Mouse (Mus musculus) forebrain, embryonic 13.5 days (tissue): ENCODE data around the gene Hsp90aa1. TPM values are rescaled to one million over a fixed set of nuclear protein-coding genes. Genes with fewer than 3 reads are reported as not detected.
"Not testable (repeated sequence)": the region's sequence is repeated elsewhere in the genome, so short reads cannot be mapped to it uniquely, and the experiment has no call there.

Experiments used
- ATAC-seq: fragments of 200-750 bp; cut with Nextera tagmentation; 2 replicates; pipeline ENCODE4 v1.8.0; 2017
- H3K27ac ChIP-seq: fragments of 300-500 bp; sonication (generic); 2 replicates; pipeline ENCODE4 v1.5.1; 2015; ENCODE audit warnings: inconsistent platforms, mild to moderate bottlenecking, moderate library complexity
- H3K27me3 ChIP-seq: fragments of 300-500 bp; sonication (generic); 2 replicates; pipeline ENCODE4 v1.6.1; 2015; ENCODE audit warnings: mild to moderate bottlenecking, inconsistent platforms
- H3K36me3 ChIP-seq: fragments of 300-500 bp; sonication (generic); 2 replicates; pipeline ENCODE4 v1.6.1; 2015; ENCODE audit warnings: mild to moderate bottlenecking, inconsistent platforms; ENCODE audit not compliant: poor library complexity, severe bottlenecking
- H3K4me1 ChIP-seq: fragments of 300-500 bp; sonication (generic); 2 replicates; pipeline ENCODE4 v1.6.1; 2015; ENCODE audit warnings: inconsistent platforms
- H3K4me2 ChIP-seq: fragments of 300-500 bp; sonication (generic); 2 replicates; pipeline ENCODE4 v1.6.1; 2015; ENCODE audit warnings: inconsistent platforms, mild to moderate bottlenecking, moderate library complexity
- H3K4me3 ChIP-seq: fragments of 300-500 bp; sonication (generic); 2 replicates; pipeline ENCODE4 v1.5.1; 2015; ENCODE audit warnings: mild to moderate bottlenecking, inconsistent platforms
- H3K9ac ChIP-seq: fragments of 300-500 bp; sonication (generic); 2 replicates; pipeline ENCODE4 v1.6.1; 2015; ENCODE audit warnings: mild to moderate bottlenecking, inconsistent platforms
- H3K9me3 ChIP-seq: fragments of 300-500 bp; sonication (generic); replicated peaks from 2 replicates; pipeline ENCODE4 v1.6.1; 2016; ENCODE audit warnings: inconsistent platforms
- WGBS: fragments of 180-500 bp; shearing (Covaris S2); methylation state at CpG from one replicate; pipeline ENCODE4 v1.1.7; 2015; 5-methylcytosine and 5-hydroxymethylcytosine counted together
- polyA plus RNA-seq: library from polyadenylated mRNA; unstranded; fragments of >200 nt; fragmentation: Nextera tagmentation; extraction: Ambion mirVana; gene quantifications from 2 replicates; pipeline ENCODE4 v1.2.1, GENCODE M21; 2015

Gene Hsp90aa1
- polyA plus RNA-seq, 1 experiment from 2014 or later: 1,490 TPM

- Histone ChIP-seq H3K9ac (no peak overlapping the region), H3K4me3 (no peak overlapping the region), H3K4me2 (no peak overlapping the region), H3K9me3 (0 out of 2 replicates have a peak, but pooled peaks cover 3% of the 10 kb centered on the region), H3K27me3 (no peaks in the 10 kb centered on the region), H3K27ac (no peak overlapping the region), H3K4me1 (no peaks in the 10 kb centered on the region), H3K36me3 (no peaks in the 10 kb centered on the region)
- ATAC-seq: no peak
- WGBS: 94% methylated on average over 6 of the region's 6 CpGs
These were observed 11.3 kb upstream of the Hsp90aa1 start for GRCm38 (mm10) chr12:110713784-110714183.

- Histone ChIP-seq H3K9me3 (0 out of 2 replicates have a peak, but pooled peaks cover 3% of the 10 kb centered on the region), H3K36me3 (no peaks in the 10 kb centered on the region)
- WGBS: 85% methylated on average over 5 of the region's 5 CpGs
These were observed 8.7 kb upstream of the Hsp90aa1 start for GRCm38 (mm10) chr12:110711270-110711669.

GRCm38 (mm10) chr12:110707451-110707850 is 4.9 kb upstream of the Hsp90aa1 start:
- Histone ChIP-seq H3K4me3 (no peak overlapping the region), H3K4me2 (peak overlapping the region; percentile 64; the same call in 1 of the 2 replicates), H3K27me3 (no peaks in the 10 kb centered on the region), H3K27ac (no peak overlapping the region), H3K4me1 (peaks cover 14% of the 10 kb centered on the region), H3K36me3 (no peaks in the 10 kb centered on the region), H3K9ac (no peak overlapping the region), H3K9me3 (no peaks in the 10 kb centered on the region)
- WGBS: 88% methylated on average over 7 of the region's 7 CpGs
- no peak for ATAC-seq

More at GRCm38 (mm10) chr12:110711270-110711669, 8.7 kb upstream of the Hsp90aa1 start:
- Histone ChIP-seq H3K9ac (no peak overlapping the region), H3K27ac (no peak overlapping the region), H3K4me2 (no peak overlapping the region), H3K4me3 (no peak overlapping the region), H3K4me1 (peaks cover 9% of the 10 kb centered on the region), H3K27me3 (no peaks in the 10 kb centered on the region)
- ATAC-seq: no peak

GRCm38 (mm10) chr12:110706337-110707231 is 4.1 kb upstream of the Hsp90aa1 start:
- H3K27me3 ChIP-seq: no peaks in the 10 kb centered on the region
- 1% methylated on average over 27 of the region's 27 CpGs for WGBS
- peak overlapping the region; percentile 50 for H3K9ac ChIP-seq
- H3K9me3 ChIP-seq: no peaks in the 10 kb centered on the region
- H3K4me3 ChIP-seq: peak overlapping the region; percentile 35
- H3K27ac ChIP-seq: peak overlapping the region; percentile 16
- no peaks in the 10 kb centered on the region for H3K36me3 ChIP-seq
- ATAC-seq: peak; percentile 67; the same call in 1 of the 2 replicates
- H3K4me2 ChIP-seq: peak overlapping the region; percentile 64
- peaks cover 14% of the 10 kb centered on the region for H3K4me1 ChIP-seq

GRCm38 (mm10) chr12:110705419-110705818 is 2.9 kb upstream of the Hsp90aa1 start:
- not testable (repeated sequence) for H3K36me3 ChIP-seq, H3K9ac ChIP-seq, H3K9me3 ChIP-seq, H3K4me3 ChIP-seq, H3K4me2 ChIP-seq, H3K27me3 ChIP-seq, H3K27ac ChIP-seq, ATAC-seq
- H3K4me1 ChIP-seq: peaks cover 14% of the 10 kb centered on the region
- WGBS: 86% methylated on average over 4 of the region's 4 CpGs

- 74% methylated on average over 7 of the region's 7 CpGs for WGBS
- no peak for ATAC-seq
- H3K9me3 ChIP-seq: no peaks in the 10 kb centered on the region
- no peak overlapping the region for H3K4me3 ChIP-seq
- H3K4me1 ChIP-seq: peaks cover 14% of the 10 kb centered on the region
- H3K4me2 ChIP-seq: no peak overlapping the region
- H3K27me3 ChIP-seq: no peaks in the 10 kb centered on the region; the same call in 1 of the 2 replicates
- no peak overlapping the region for H3K27ac ChIP-seq
- no peak overlapping the region for H3K9ac ChIP-seq
- no peaks in the 10 kb centered on the region for H3K36me3 ChIP-seq
These were observed 1.2 kb upstream of the Hsp90aa1 start for GRCm38 (mm10) chr12:110703682-110704081.

- Histone ChIP-seq H3K4me1 (peaks cover 14% of the 10 kb centered on the region), H3K27me3 (peaks cover 3% of the 10 kb centered on the region; the same call in 1 of the 2 replicates), H3K27ac (no peak overlapping the region), H3K4me2 (no peak overlapping the region), H3K9me3 (no peaks in the 10 kb centered on the region), H3K36me3 (no peaks in the 10 kb centered on the region), H3K4me3 (no peak overlapping the region), H3K9ac (no peak overlapping the region)
- WGBS: 36% methylated on average over 8 of the region's 8 CpGs
- peak; percentile 67 for ATAC-seq
These were observed 512 bp upstream of the Hsp90aa1 start for GRCm38 (mm10) chr12:110703008-110703471.

GRCm38 (mm10) chr12:110701363-110701762 is 1.2 kb downstream of the Hsp90aa1 start:
- H3K4me2 ChIP-seq: not testable (repeated sequence)

GRCm38 (mm10) chr12:110700730-110701129 is 1.8 kb downstream of the Hsp90aa1 start:
- 61% methylated on average over 2 of the region's 2 CpGs for WGBS
- Histone ChIP-seq H3K4me2 (no peak overlapping the region), H3K9ac (no peak overlapping the region), H3K4me1 (peaks cover 6% of the 10 kb centered on the region; the same call in 1 of the 2 replicates), H3K4me3 (no peak overlapping the region), H3K27me3 (peaks cover 3% of the 10 kb centered on the region; the same call in 1 of the 2 replicates), H3K36me3 (no peaks in the 10 kb centered on the region), H3K27ac (no peak overlapping the region), H3K9me3 (no peaks in the 10 kb centered on the region)
- ATAC-seq: no peak

More at GRCm38 (mm10) chr12:110701363-110701762, 1.2 kb downstream of the Hsp90aa1 start:
- not testable (repeated sequence) for H3K27ac ChIP-seq, ATAC-seq, H3K9me3 ChIP-seq, H3K27me3 ChIP-seq, H3K36me3 ChIP-seq, H3K4me3 ChIP-seq, H3K9ac ChIP-seq
- 20% methylated on average over 3 of the region's 3 CpGs for WGBS
- peaks cover 12% of the 10 kb centered on the region for H3K4me1 ChIP-seq

GRCm38 (mm10) chr12:110699171-110699547 is 3.4 kb downstream of the Hsp90aa1 start:
- H3K4me1 ChIP-seq: peaks cover 14% of the 10 kb centered on the region
- H3K36me3 ChIP-seq: peaks cover 7% of the 10 kb centered on the region
- ATAC-seq: no peak
- no peaks in the 10 kb centered on the region for H3K9me3 ChIP-seq
- H3K4me2 ChIP-seq: no peak overlapping the region
- no peak overlapping the region for H3K27ac ChIP-seq
- WGBS: 66% methylated on average over 2 of the region's 2 CpGs
- H3K9ac ChIP-seq: peak overlapping the region; percentile 26; the same call in 1 of the 2 replicates
- H3K27me3 ChIP-seq: peaks cover 3% of the 10 kb centered on the region; the same call in 1 of the 2 replicates
- no peak overlapping the region for H3K4me3 ChIP-seq

GRCm38 (mm10) chr12:110698523-110699170 is 3.9 kb downstream of the Hsp90aa1 start:
- peaks cover 17% of the 10 kb centered on the region for H3K4me1 ChIP-seq
- no peaks in the 10 kb centered on the region for H3K9me3 ChIP-seq
- H3K4me3 ChIP-seq: no peak overlapping the region
- ATAC-seq: no peak
- H3K27me3 ChIP-seq: peaks cover 3% of the 10 kb centered on the region; the same call in 1 of the 2 replicates
- H3K27ac ChIP-seq: no peak overlapping the region
- no peak overlapping the region for H3K4me2 ChIP-seq
- peak overlapping the region; percentile 26; the same call in 1 of the 2 replicates for H3K9ac ChIP-seq
- peaks cover 10% of the 10 kb centered on the region for H3K36me3 ChIP-seq
- 49% methylated on average over 15 of the region's 15 CpGs for WGBS

- Histone ChIP-seq H3K36me3 (peaks cover 14% of the 10 kb centered on the region), H3K9me3 (no peaks in the 10 kb centered on the region), H3K9ac (no peak overlapping the region), H3K27me3 (peaks cover 3% of the 10 kb centered on the region; the same call in 1 of the 2 replicates), H3K4me2 (no peak overlapping the region), H3K27ac (no peak overlapping the region), H3K4me3 (no peak overlapping the region), H3K4me1 (peaks cover 20% of the 10 kb centered on the region)
- 95% methylated on average over 1 of the region's 1 CpGs for WGBS
- no peak for ATAC-seq
These were observed 4.4 kb downstream of the Hsp90aa1 start for GRCm38 (mm10) chr12:110698080-110698479.
